Mouse (Mus musculus) cortical plate, adult 2 months (tissue): Measurements from ENCODE around the gene Plet1.

ENCODE experiments used
- CTCF ChIP-seq: fragments of 200-500 bp; IDR thresholded peaks from 2 replicates; pipeline ENCODE4 v1.5.1; 2011; ENCODE audit warnings: mild to moderate bottlenecking, control low read depth, low read length; ENCODE audit not compliant: insufficient read depth; ENCODE audit errors: extremely low read depth
- POLR2A ChIP-seq: fragments of 200-500 bp; IDR thresholded peaks from 2 replicates; pipeline ENCODE4 v1.6.1; 2011; ENCODE audit warnings: mild to moderate bottlenecking, low read length, control low read depth; ENCODE audit not compliant: insufficient read depth; ENCODE audit errors: extremely low read depth

DNA sequence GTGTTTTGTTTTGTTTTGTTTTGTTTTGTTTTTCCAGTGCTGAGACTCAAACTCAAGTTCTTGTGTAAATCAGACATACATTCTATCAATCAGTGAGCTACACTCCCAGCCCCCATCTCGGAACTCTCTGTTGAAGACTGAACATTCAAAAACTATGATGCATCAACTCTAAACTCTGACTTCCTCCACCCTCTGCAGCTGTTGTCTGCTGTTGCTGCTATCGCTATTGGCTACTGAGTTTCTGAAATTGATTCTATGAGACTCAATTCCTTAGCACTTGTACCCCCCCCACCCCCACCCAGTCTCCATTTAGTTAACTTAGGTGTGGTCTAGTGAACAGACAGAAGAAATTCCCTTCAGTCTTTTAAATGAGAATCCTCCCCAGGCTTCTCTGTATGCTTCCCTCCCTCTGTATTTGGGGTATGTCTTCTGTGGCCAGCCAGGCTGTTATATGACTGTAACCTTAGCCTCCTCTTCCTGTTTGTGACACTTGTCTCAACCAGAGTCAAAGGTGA, 2.7 kb upstream of the Plet1 start:
- TF ChIP-seq POLR2A (no peak), CTCF (no peak)
